Mouse (Mus musculus) intestine, embryonic 14.5 days (tissue): ENCODE results near the gene Tlr2. TPM values are rescaled to one million over a fixed set of nuclear protein-coding genes. Genes with fewer than 3 reads are reported as not detected.

Experiments
- ATAC-seq: fragments of 200-750 bp; cut with Nextera tagmentation; replicated peaks from 2 replicates; pipeline ENCODE4 v1.8.0; 2017; ENCODE audit warnings: low read depth, moderate number of reproducible peaks, moderate TSS enrichment, moderate library complexity; ENCODE audit not compliant: low FRiP score, low TSS enrichment
- DNase-seq: peaks from one replicate; pipeline ENCODE4 v3.0.0-alpha.2; 2018; ENCODE audit warnings: low spot score
- H3K27ac ChIP-seq: fragments of 300-500 bp; sonication (generic); 2 replicates; pipeline ENCODE4 v1.5.1; 2014; ENCODE audit warnings: low read depth, mild to moderate bottlenecking, control low read depth
- H3K27me3 ChIP-seq: fragments of 300-500 bp; sonication (generic); replicated peaks from 2 replicates; pipeline ENCODE4 v1.6.1; 2014; ENCODE audit warnings: low read length, control low read depth; ENCODE audit not compliant: control insufficient read depth, insufficient read depth
- H3K36me3 ChIP-seq: fragments of 300-500 bp; sonication (generic); 2 replicates; pipeline ENCODE4 v1.6.1; 2014; ENCODE audit warnings: low read length, control low read depth; ENCODE audit not compliant: control insufficient read depth, insufficient read depth
- H3K4me1 ChIP-seq: fragments of 300-500 bp; sonication (generic); replicated peaks from 2 replicates; pipeline ENCODE4 v1.6.1; 2014; ENCODE audit warnings: low read length, control low read depth, mixed read lengths; ENCODE audit not compliant: control insufficient read depth, insufficient read depth
- H3K4me2 ChIP-seq: fragments of 300-500 bp; sonication (generic); 2 replicates; pipeline ENCODE4 v1.6.1; 2014; ENCODE audit warnings: low read length
- H3K4me3 ChIP-seq: fragments of 300-500 bp; sonication (generic); 2 replicates; pipeline ENCODE4 v1.5.1; 2014; ENCODE audit warnings: low read depth, low read length, control low read depth, mixed read lengths
- H3K9ac ChIP-seq: fragments of 300-500 bp; sonication (generic); 2 replicates; pipeline ENCODE4 v1.6.1; 2014; ENCODE audit warnings: mild to moderate bottlenecking, low read length
- H3K9me3 ChIP-seq: fragments of 300-500 bp; sonication (generic); 2 replicates; pipeline ENCODE4 v1.6.1; 2016; ENCODE audit warnings: low read length, control low read depth; ENCODE audit not compliant: control insufficient read depth
- WGBS: fragments of 180-500 bp; shearing (Covaris S2); extraction: QIAGEN DNeasy Blood & Tissue Kit; methylation state at CpG from one replicate; pipeline ENCODE4 v1.1.7; 2014; 5-methylcytosine and 5-hydroxymethylcytosine counted together
- polyA plus RNA-seq: library from polyadenylated mRNA; unstranded; fragments of >200 nt; fragmentation: Nextera tagmentation; extraction: Ambion mirVana; gene quantifications from 2 replicates; pipeline ENCODE4 v1.2.1, GENCODE M21; 2014

Gene Tlr2
- polyA plus RNA-seq, 1 experiment from 2014 or later, result 3.9 TPM

DNA sequence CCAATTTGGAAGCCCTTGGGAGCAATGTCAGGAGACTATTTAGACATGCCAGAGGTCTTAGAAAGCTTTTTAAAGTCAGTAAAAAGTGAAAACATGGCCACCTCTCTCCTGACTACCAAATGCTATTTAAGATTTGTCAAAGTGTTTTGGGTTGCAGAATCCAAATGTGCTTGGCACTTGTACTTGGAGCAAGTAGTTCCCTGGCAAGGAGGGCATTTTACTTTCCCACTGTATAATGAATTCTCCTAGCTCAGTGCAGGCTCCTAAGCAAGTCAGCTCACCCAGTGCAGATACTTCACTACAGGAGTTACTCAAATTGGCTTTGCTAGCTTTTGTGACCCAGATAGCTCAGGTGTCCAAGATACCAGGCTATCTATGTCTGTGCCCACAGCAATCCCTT is 28.7 kb downstream of the Tlr2 start:
- DNase-seq, result no peak
- Histone ChIP-seq H3K27me3 (no peaks in the 10 kb centered on the region), H3K36me3 (no peaks in the 10 kb centered on the region), H3K4me1 (no peaks in the 10 kb centered on the region), H3K4me2 (no peak overlapping the region), H3K27ac (no peak overlapping the region), H3K4me3 (no peak overlapping the region), H3K9ac (no peak overlapping the region), H3K9me3 (no peaks in the 10 kb centered on the region)
- ATAC-seq, result no peak

- Histone ChIP-seq H3K27ac (no peak overlapping the region), H3K36me3 (no peaks in the 10 kb centered on the region), H3K9me3 (no peaks in the 10 kb centered on the region), H3K4me1 (no peaks in the 10 kb centered on the region), H3K4me3 (no peak overlapping the region), H3K4me2 (no peak overlapping the region), H3K9ac (no peak overlapping the region), H3K27me3 (no peaks in the 10 kb centered on the region)
- ATAC-seq, result no peak
- 56% methylated on average over 7 of the region's 7 CpGs for WGBS
- DNase-seq, result no peak
These were observed 29.6 kb downstream of the Tlr2 start for GRCm38 (mm10) chr3:83811987-83812386.

DNA sequence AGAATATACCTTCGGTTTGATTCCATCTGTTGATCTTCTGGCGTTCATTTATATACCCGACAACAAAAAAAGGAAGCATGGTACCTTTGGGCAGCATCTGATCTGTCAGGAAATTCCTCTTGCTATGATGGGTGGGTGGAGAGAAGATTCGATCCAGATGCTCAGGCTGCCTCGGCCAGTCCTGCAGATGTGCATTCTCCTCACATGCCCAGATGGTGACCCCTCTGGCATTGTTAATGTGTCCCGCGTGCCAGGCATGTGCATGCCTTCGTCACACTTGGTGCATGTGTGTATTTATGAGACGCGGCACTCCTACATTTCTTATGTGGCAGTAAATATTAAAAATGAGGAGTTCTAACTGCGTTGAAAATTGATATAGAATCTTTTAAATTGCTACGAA is 33.1 kb downstream of the Tlr2 start:
- H3K9ac ChIP-seq, result no peak overlapping the region
- H3K4me3 ChIP-seq, result no peak overlapping the region
- no peak overlapping the region for H3K4me2 ChIP-seq
- no peak overlapping the region for H3K27ac ChIP-seq
- H3K9me3 ChIP-seq, result no peaks in the 10 kb centered on the region
- no peaks in the 10 kb centered on the region for H3K27me3 ChIP-seq
- peak; percentile 23 for DNase-seq
- WGBS, result 85% methylated on average over 12 of the region's 12 CpGs
- ATAC-seq, result no peak
- H3K4me1 ChIP-seq, result no peaks in the 10 kb centered on the region
- H3K36me3 ChIP-seq, result no peaks in the 10 kb centered on the region

DNA sequence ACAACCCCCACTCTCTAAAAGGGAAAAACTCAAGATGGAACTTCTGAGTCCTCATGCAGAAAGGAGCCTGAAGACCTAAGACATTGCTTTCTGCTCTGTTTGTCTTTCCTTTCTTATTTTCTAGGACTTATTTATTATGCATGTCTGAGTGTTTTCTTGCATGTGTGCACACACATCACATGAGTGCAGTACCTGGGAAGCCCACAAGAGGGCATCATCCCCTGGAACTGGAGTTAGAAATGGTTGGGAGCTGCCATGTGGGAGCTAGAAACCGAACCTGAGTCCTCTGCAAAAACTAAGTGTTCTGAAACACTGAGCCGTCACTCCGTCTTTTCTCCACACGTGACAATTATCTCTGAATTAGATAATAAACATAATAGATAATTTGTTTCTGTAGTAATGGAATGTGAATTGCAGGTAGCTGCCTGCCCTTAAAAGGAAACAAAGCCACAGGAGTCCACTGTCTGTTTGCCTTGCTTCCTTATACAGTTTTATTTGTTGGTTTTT is 39.9 kb downstream of the Tlr2 start:
- H3K36me3 ChIP-seq, result no peaks in the 10 kb centered on the region
- H3K27me3 ChIP-seq, result no peaks in the 10 kb centered on the region
- H3K4me1 ChIP-seq, result no peaks in the 10 kb centered on the region
- H3K9ac ChIP-seq, result no peak overlapping the region
- H3K4me2 ChIP-seq, result no peak overlapping the region
- DNase-seq (peak; percentile 49), ATAC-seq (no peak)
- no peak overlapping the region for H3K4me3 ChIP-seq
- H3K27ac ChIP-seq, result no peak overlapping the region
- H3K9me3 ChIP-seq, result peaks cover 3% of the 10 kb centered on the region; the same call in 1 of the 2 replicates
- 90% methylated on average over 4 of the region's 4 CpGs for WGBS

GRCm38 (mm10) chr3:83799486-83799885 is 42.1 kb downstream of the Tlr2 start:
- Histone ChIP-seq H3K4me2 (no peak overlapping the region), H3K9me3 (peaks cover 3% of the 10 kb centered on the region; the same call in 1 of the 2 replicates), H3K9ac (no peak overlapping the region), H3K36me3 (no peaks in the 10 kb centered on the region), H3K27me3 (no peaks in the 10 kb centered on the region), H3K4me1 (no peaks in the 10 kb centered on the region), H3K27ac (no peak overlapping the region), H3K4me3 (no peak overlapping the region)
- WGBS, result 79% methylated on average over 7 of the region's 7 CpGs
- DNase-seq (peak; percentile 45), ATAC-seq (no peak)

DNA sequence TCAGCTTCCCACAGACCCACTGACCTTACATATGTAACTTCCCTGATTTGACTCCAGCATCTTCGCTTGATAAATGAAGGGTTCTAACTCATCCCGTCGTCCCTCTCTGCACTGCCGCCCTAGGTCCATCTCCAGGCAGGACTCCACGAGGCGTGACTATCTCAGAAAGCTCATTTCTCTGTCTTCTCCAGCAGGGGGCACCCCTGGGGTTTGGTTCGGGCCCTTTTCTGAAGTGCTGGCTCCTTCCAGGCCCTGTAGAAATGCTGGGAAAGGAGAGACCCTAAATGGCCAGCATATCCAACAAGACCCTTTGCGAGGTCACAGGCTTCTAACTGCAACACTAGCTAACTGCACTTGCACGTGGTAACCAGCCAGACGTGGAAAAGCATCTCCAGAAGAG is 43.7 kb downstream of the Tlr2 start:
- Histone ChIP-seq H3K36me3 (no peaks in the 10 kb centered on the region), H3K27ac (no peak overlapping the region), H3K4me2 (no peak overlapping the region), H3K4me3 (no peak overlapping the region), H3K27me3 (no peaks in the 10 kb centered on the region), H3K4me1 (no peaks in the 10 kb centered on the region), H3K9me3 (peaks cover 3% of the 10 kb centered on the region; the same call in 1 of the 2 replicates), H3K9ac (no peak overlapping the region)
- WGBS, result 6% methylated on average over 10 of the region's 10 CpGs
- peak; percentile 77 for DNase-seq
- ATAC-seq, result peak; percentile 40; the same call in 1 of the 2 replicates

DNA sequence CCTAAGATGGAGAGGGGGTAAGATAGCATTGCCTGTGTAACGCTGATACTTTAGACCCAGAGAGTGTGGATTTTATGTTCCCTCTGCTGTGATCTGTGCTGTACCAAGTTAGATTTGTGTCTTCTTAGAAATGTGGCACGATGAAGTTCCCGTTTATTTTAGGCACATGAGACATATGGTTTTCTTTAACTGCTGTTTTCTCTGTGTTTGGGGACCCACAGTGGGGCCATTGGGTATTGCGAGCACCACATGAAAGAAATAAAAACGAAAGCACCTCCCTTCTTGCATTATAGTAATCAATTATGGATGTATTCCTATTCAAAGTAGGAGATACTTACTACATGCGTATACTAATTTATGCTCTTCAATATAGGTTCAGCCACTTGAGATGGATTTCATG is 44.5 kb downstream of the Tlr2 start:
- H3K9me3 ChIP-seq, result peaks cover 3% of the 10 kb centered on the region; the same call in 1 of the 2 replicates
- DNase-seq, result peak; percentile 44
- no peak overlapping the region for H3K4me2 ChIP-seq
- H3K27me3 ChIP-seq, result no peaks in the 10 kb centered on the region
- H3K4me1 ChIP-seq, result no peaks in the 10 kb centered on the region
- ATAC-seq, result no peak
- no peaks in the 10 kb centered on the region for H3K36me3 ChIP-seq
- no peak overlapping the region for H3K9ac ChIP-seq
- H3K27ac ChIP-seq, result no peak overlapping the region
- H3K4me3 ChIP-seq, result no peak overlapping the region
- 70% methylated on average over 6 of the region's 6 CpGs for WGBS

GRCm38 (mm10) chr3:83791444-83791843 is 50.1 kb downstream of the Tlr2 start:
- Histone ChIP-seq H3K4me2 (no peak overlapping the region), H3K36me3 (no peaks in the 10 kb centered on the region), H3K9me3 (no peaks in the 10 kb centered on the region), H3K4me3 (no peak overlapping the region), H3K9ac (no peak overlapping the region), H3K27me3 (0 out of 2 replicates have a peak, but pooled peaks cover 3% of the 10 kb centered on the region), H3K27ac (no peak overlapping the region), H3K4me1 (no peaks in the 10 kb centered on the region)
- ATAC-seq (no peak), DNase-seq (peak; percentile 34)
- WGBS, result 73% methylated on average over 3 of the region's 3 CpGs

GRCm38 (mm10) chr3:83789651-83790451 is 51.7 kb downstream of the Tlr2 start:
- ATAC-seq (peak; percentile 81), DNase-seq (peak; percentile 79)
- Histone ChIP-seq H3K9me3 (no peaks in the 10 kb centered on the region), H3K36me3 (no peaks in the 10 kb centered on the region), H3K27ac (no peak overlapping the region), H3K4me3 (peak overlapping the region; percentile 46), H3K9ac (peak overlapping the region; percentile 55), H3K27me3 (0 out of 2 replicates have a peak, but pooled peaks cover 3% of the 10 kb centered on the region), H3K4me2 (peak overlapping the region; percentile 60), H3K4me1 (peaks cover 2% of the 10 kb centered on the region; the same call in 1 of the 2 replicates)
- 1% methylated on average over 44 of the region's 44 CpGs for WGBS
